Mouse (Mus musculus): ENCODE measurements around the gene Ccdc62.

The Ccdc62 gene

GRCm38 (mm10) chr5:123930508-123930989 is at the start of gene Ccdc62:
Gene Ccdc62, plus strand, starts transcription at chr5:123930679.
- peak; percentile 78 for DNase-seq (ENCODE audit: low spot score)

DNA sequence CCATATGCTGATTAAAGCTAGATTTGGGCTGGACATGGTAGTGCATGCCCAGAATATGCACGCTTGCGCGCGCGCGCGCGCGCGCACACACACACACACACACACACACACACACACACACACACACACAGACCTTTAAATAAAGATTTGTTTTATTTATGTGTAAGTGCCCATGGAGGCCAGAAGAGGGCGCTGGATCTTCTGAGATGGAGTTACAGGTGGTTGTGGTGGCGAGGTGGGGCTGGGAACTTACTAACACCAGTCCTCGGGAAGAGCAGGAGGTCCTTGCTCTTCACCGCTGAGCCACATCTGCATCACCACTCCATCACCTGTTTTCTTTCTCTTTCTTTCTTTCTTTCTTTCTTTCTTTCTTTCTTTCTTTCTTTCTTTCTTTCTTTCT is 49.7 kb upstream of the Ccdc62 start:
- no peak for DNase-seq (ENCODE audit: low spot score)

DNA sequence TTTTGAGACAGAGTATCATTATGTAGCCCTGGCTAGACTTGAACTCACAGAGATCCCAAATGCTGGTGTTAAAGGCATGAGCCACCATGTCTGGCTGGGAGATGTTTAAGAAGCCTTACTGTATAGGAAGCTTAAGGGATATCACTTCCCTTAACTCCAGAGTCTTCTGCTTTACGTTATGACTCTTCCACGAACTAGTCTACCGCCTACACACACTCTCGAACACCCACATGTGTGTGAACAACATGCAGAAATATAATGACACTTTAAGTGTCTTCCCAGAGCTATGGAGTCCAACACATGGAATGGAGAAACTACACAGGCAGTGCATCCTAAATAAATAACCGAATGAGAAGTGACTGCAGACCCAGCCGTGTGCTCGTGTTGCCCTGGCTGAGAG is 46.6 kb upstream of the Ccdc62 start:
- DNase-seq (ENCODE audit: low spot score): no peak

- DNase-seq (ENCODE audit: low spot score): no peak
Measured at GRCm38 (mm10) chr5:123884332-123884731, 46.1 kb upstream of the Ccdc62 start.

DNA sequence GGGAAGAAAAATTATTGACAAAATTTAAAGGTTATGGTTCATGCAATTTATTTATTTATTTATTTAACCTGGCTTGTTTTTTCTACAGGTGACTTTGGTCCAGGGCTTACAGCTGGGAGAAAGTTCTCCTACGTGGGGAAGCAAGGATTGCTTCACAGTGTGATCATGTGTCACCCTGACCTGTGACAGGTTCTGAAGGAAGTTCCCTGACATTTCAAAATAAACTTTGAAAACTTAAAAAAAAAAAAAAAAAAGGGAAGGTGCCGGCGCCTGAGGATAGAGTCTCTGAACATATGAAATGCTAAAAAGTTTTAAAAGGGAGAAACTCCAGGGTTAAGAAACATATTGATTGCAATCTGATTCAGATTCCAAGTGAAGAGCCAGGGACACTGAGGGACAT is 44.1 kb upstream of the Ccdc62 start:
- no peak for DNase-seq (ENCODE audit: low spot score)

DNA sequence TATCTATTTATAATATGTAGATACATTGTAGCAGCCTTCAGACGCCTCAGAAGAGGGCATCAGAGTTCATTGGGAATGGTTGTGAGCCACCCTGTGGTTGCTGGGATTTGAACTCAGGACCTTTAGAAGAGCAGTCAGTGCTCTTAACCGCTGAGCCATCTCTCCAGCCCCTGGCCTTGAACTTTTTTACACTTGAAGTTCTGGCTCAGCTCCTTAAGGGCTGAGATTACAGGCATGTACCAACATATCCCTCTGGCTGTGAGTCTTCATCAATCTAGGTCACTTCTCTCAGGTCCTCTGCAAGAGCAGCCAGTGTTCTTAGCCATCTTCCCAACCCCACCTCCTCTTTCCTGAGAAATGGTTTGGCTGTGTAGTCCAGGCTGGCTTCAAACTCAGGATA is 40.2 kb upstream of the Ccdc62 start:
- DNase-seq (ENCODE audit: low spot score): no peak

GRCm38 (mm10) chr5:123890987-123891386 is 39.5 kb upstream of the Ccdc62 start:
- no peak for DNase-seq (ENCODE audit: low spot score)

GRCm38 (mm10) chr5:123891669-123892068 is 38.8 kb upstream of the Ccdc62 start:
- DNase-seq (ENCODE audit: low spot score): no peak

GRCm38 (mm10) chr5:123893520-123893919 is 37.0 kb upstream of the Ccdc62 start:
- DNase-seq (ENCODE audit: low spot score): no peak

DNA sequence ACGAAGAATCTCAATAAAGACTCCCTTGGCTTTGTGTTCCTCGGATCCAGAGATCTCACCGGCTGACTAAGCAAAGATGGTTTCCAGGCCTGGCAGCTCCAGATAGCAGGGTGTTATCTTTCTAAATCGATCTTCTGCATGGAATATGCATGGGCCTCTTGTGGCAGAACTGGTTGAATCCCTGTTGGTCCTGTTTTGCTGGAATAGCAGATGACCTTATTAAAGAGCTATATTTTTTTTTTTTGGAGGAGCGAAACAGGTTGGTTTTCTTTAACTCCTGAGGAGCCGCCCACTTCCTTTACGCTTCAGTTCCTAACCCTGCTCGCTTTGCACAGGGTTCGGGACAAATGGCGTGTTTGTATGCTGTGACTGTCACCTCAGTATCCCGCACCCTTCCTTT is 34.1 kb upstream of the Ccdc62 start:
- no peak for DNase-seq (ENCODE audit: low spot score)

GRCm38 (mm10) chr5:123897352-123897751 is 33.1 kb upstream of the Ccdc62 start:
- DNase-seq (ENCODE audit: low spot score): no peak

DNA sequence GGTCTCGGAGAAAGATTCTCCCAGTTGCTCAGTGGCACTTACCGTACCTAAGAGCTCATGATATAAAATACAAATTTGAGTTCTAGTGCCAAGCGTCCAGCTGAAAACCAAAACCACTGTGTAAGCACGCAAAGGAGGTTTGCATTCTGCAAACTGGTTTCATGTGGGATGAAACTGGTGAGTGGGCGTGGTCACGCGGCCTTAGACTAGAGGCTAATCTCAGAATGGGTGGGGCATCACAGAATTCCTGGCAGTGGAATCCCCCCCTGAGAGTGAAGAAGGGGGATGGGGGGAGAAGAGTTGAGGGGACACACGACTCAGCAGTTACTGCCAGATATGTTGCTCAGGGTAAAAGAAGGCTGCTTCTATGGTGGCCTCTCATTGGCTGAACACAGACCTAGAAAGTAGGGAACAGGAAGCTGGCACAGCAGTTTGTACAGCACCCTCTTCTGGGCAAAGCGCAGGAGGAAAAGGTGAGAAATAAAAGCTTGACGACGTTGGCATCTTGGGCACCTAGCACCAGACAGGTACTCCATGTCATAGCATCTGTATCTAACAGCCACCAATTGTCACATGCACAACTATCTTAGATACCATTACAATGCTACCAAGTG is 26.3 kb upstream of the Ccdc62 start:
- DNase-seq (ENCODE audit: low spot score): no peak

DNA sequence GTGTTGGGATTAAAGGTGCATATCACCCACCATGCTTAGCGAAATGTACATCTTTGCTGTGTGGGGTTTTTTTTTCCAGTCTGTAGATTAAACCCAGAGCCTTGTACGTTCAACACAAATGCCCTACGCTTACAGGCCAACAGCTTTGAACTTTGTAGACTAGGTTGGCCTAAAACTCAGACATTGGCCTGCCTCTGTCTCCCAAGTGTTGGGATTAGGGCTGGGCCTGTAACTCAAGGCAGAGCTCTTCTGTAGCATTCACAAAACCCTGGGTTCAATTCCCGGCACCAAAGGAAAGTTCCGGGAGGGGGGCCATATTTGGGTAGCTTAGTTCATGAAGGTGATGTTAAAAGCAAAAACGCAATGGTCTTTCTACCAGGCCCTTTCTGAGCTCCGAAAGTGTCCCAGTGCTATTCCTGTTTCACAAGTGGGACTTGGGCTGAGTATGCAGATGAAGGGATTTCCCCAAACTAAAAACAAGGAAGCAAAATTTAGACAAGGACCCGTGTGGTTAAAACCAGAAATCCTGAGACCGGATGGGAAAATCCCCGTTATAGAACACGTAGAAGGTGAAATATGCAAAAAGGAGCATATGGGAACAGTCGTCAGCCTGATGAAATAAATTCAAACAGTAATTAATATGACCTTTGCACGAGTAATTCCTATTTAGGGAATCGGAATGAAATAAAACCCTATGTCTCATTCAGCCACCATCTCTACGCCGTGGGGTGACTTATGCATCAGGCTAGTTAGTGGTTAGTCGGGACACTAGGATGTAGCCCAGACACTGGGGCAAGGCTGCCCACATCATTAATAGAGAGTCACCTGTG is 24.1 kb upstream of the Ccdc62 start:
- DNase-seq (ENCODE audit: low spot score): no peak

GRCm38 (mm10) chr5:123906976-123907630 is 23.4 kb upstream of the Ccdc62 start, which contains the start of gene Denr:
Gene Denr, plus strand, starts transcription at chr5:123907175.
- peak; percentile 100 for DNase-seq (ENCODE audit: low spot score)

DNA sequence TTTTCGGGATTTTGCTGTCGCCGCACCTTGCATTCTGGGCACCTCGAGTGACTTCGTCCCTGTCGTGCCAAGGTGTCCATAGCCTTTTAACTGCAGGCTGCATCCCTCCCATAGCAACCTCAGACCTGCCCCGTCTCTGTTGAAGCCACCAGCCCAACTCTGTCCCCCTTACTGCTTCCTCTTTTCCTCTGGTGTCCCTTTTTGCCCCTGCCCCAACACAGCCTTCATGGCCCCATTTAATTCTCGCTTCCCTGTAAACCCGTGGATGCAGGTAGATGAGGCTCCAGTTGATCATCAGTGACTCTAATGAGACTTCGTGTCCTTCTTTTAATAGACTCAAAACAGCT is 22.9 kb upstream of the Ccdc62 start:
- no peak for DNase-seq (ENCODE audit: low spot score)

GRCm38 (mm10) chr5:123914852-123915251 is 15.6 kb upstream of the Ccdc62 start:
- no peak for DNase-seq (ENCODE audit: low spot score)

- no peak for DNase-seq (ENCODE audit: low spot score)
Measured at GRCm38 (mm10) chr5:123922112-123922511, 8.4 kb upstream of the Ccdc62 start.

DNA sequence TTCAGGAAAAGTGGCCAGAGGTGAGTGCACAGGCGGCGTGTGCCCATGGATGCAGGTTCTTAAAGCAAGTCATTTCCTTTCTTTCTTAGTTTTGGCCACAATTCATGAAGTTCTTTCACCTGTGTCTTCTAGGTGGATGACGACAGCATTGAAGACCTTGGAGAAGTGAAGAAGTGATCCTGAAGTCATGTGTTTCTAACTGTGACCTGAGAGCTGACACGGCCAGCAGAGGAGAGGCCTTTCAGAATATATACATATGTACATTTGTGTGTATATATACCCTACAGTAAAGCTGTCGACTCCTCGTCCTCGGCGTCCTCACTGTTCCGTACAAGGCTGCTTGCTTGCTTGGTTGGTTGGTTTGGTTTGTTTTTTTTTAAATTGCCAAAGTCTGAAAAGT is 3.4 kb upstream of the Ccdc62 start, which contains the start of gene Gm43518:
Gm43518 (plus strand) TSS at position 301 of the 400 bp plus-strand sequence.
- no peak for DNase-seq (ENCODE audit: low spot score)

GRCm38 (mm10) chr5:123931131-123931530 is 652 bp downstream of the Ccdc62 start:
- DNase-seq (ENCODE audit: low spot score): no peak

GRCm38 (mm10) chr5:123932927-123933326 is 2.4 kb downstream of the Ccdc62 start:
- DNase-seq (ENCODE audit: low spot score): no peak

GRCm38 (mm10) chr5:123933556-123933955 is 3.1 kb downstream of the Ccdc62 start:
- DNase-seq (ENCODE audit: low spot score): no peak

GRCm38 (mm10) chr5:123933957-123934591 is 3.6 kb downstream of the Ccdc62 start:
- DNase-seq (ENCODE audit: low spot score): no peak
